ENCODE assay signal across 8 mouse cellular contexts in genomic region chr7:70331243-70332063, GRCm38 (mm10). TPM values are rescaled to one million over a fixed set of nuclear protein-coding genes. Genes with fewer than 3 reads are reported as not detected.
DNase-seq lines count a peak whose midpoint lies in the region; ATAC-seq and TF ChIP-seq lines count a peak whose summit lies in the region.

No protein-coding gene starts in this region.

- peaks cover 100% of the 10 kb centered on the region for H3K27me3 ChIP-seq in embryonic facial prominence, embryonic 10.5 days (replicated peaks; ENCODE audit: low read depth, poor library complexity, severe bottlenecking)
- H3K27me3 ChIP-seq in hindbrain, embryonic 11.5 days (ENCODE audit: control insufficient read depth, insufficient read depth, low read length): peaks cover 64% of the 10 kb centered on the region
- H3K27me3 ChIP-seq in limb, embryonic 14.5 days (ENCODE audit: control insufficient read depth, insufficient read depth, low read length): peaks cover 93% of the 10 kb centered on the region
- H3K27me3 ChIP-seq in midbrain, embryonic 15.5 days (replicated peaks): peaks cover 80% of the 10 kb centered on the region

- DNase-seq in gastrocnemius, postnatal 10 days: peak; percentile 35
- DNase-seq in gastrocnemius, postnatal 14 days: no peak
- peak; percentile 81 for DNase-seq in embryonic facial prominence, embryonic 10.5 days (ENCODE audit: low spot score)
- DNase-seq in hindbrain, embryonic 11.5 days (ENCODE audit: low spot score): peak; percentile 82
- peak; percentile 70 for DNase-seq in limb, embryonic 14.5 days (ENCODE audit: low spot score)
- no peak for DNase-seq in thymus, postnatal 36 days
- DNase-seq in left cerebral cortex, adult 8-10 months (ENCODE audit: low spot score in 2 of 2): no peak

- H3K36me3 ChIP-seq in embryonic facial prominence, embryonic 10.5 days (replicated peaks): no peaks in the 10 kb centered on the region
- no peaks in the 10 kb centered on the region for H3K36me3 ChIP-seq in hindbrain, embryonic 11.5 days (ENCODE audit: control insufficient read depth, insufficient read depth, low read length)
- H3K36me3 ChIP-seq in limb, embryonic 14.5 days (ENCODE audit: control insufficient read depth, insufficient read depth, low read length): no peaks in the 10 kb centered on the region
- no peaks in the 10 kb centered on the region for H3K36me3 ChIP-seq in midbrain, embryonic 15.5 days (replicated peaks)

- H3K9ac ChIP-seq in hindbrain, embryonic 11.5 days (ENCODE audit: low read depth, low read length): peak overlapping the region; percentile 67
- H3K9ac ChIP-seq in limb, embryonic 14.5 days (ENCODE audit: low read depth, low read length, severe bottlenecking): no peak overlapping the region
- H3K9ac ChIP-seq in midbrain, embryonic 15.5 days: no peak overlapping the region; the same call in 1 of the 2 replicates

- peak overlapping the region; percentile 71 for H3K4me2 ChIP-seq in hindbrain, embryonic 11.5 days (replicated peaks; ENCODE audit: low read depth, low read length)
- peak overlapping the region; percentile 77 for H3K4me2 ChIP-seq in limb, embryonic 14.5 days (replicated peaks; ENCODE audit: low read depth, low read length, severe bottlenecking)
- peak overlapping the region; percentile 45 for H3K4me2 ChIP-seq in midbrain, embryonic 15.5 days

- peak overlapping the region; percentile 64 for H3K4me3 ChIP-seq in embryonic facial prominence, embryonic 10.5 days
- H3K4me3 ChIP-seq in hindbrain, embryonic 11.5 days (ENCODE audit: low read depth, low read length): peak overlapping the region; percentile 40
- peak overlapping the region; percentile 41 for H3K4me3 ChIP-seq in limb, embryonic 14.5 days (replicated peaks; ENCODE audit: low read length)
- peak overlapping the region; percentile 26 for H3K4me3 ChIP-seq in midbrain, embryonic 15.5 days

- no peaks in the 10 kb centered on the region for H3K9me3 ChIP-seq in embryonic facial prominence, embryonic 10.5 days
- H3K9me3 ChIP-seq in hindbrain, embryonic 11.5 days (ENCODE audit: control insufficient read depth, low read length): no peaks in the 10 kb centered on the region
- H3K9me3 ChIP-seq in limb, embryonic 14.5 days (ENCODE audit: control insufficient read depth, low read length): no peaks in the 10 kb centered on the region
- no peaks in the 10 kb centered on the region for H3K9me3 ChIP-seq in midbrain, embryonic 15.5 days

- intact Hi-C loops in gastrocnemius, postnatal 14 days (cut with DNase I; ENCODE audit: low total_unique reads): no loop called here

- TF ChIP-seq POLR2A in limb, embryonic 14.5 days (IDR thresholded peaks at IDR 0.05; ENCODE audit: borderline replicate concordance, extremely low read depth, insufficient read depth, insufficient read length): no peak

- peaks cover 76% of the 10 kb centered on the region for H3K4me1 ChIP-seq in embryonic facial prominence, embryonic 10.5 days
- H3K4me1 ChIP-seq in hindbrain, embryonic 11.5 days (replicated peaks; ENCODE audit: control insufficient read depth, insufficient read depth, low read length): peaks cover 19% of the 10 kb centered on the region
- peaks cover 21% of the 10 kb centered on the region; the same call in 1 of the 2 replicates for H3K4me1 ChIP-seq in limb, embryonic 14.5 days (ENCODE audit: control insufficient read depth, insufficient read depth, low read length)
- peaks cover 26% of the 10 kb centered on the region; the same call in 1 of the 2 replicates for H3K4me1 ChIP-seq in midbrain, embryonic 15.5 days

- peak overlapping the region; percentile 86 for H3K27ac ChIP-seq in embryonic facial prominence, embryonic 10.5 days (replicated peaks)
- H3K27ac ChIP-seq in hindbrain, embryonic 11.5 days (ENCODE audit: low read depth, low read length): peak overlapping the region; percentile 75
- H3K27ac ChIP-seq in limb, embryonic 14.5 days (replicated peaks; ENCODE audit: low read depth, low read length): no peak overlapping the region
- H3K27ac ChIP-seq in midbrain, embryonic 15.5 days: peak overlapping the region; percentile 77

- peak; percentile 68 for ATAC-seq in hindbrain, embryonic 11.5 days (ENCODE audit: low FRiP score)
- ATAC-seq in limb, embryonic 14.5 days (ENCODE audit: low FRiP score, low read depth): peak; percentile 64
- ATAC-seq in midbrain, embryonic 15.5 days (replicated peaks): peak; percentile 50

- 0% methylated on average over 48 of the region's 48 CpGs for WGBS in embryonic facial prominence, embryonic 10.5 days
- WGBS in hindbrain, embryonic 11.5 days: under 1% methylated on average over 48 of the region's 48 CpGs
- WGBS in limb, embryonic 14.5 days: under 1% methylated on average over 48 of the region's 48 CpGs
- WGBS in midbrain, embryonic 15.5 days: 1% methylated on average over 48 of the region's 48 CpGs

RNA-seq across cellular contexts. Expression of gene Nr2f2, which starts 35.1 kb away (rescaled TPM):
- total RNA-seq in gastrocnemius, postnatal 10 days (2021): 10 to 100 TPM; 32.7 to 39.2 TPM
- 10 to 100 TPM; 22.2 to 30.2 TPM for total RNA-seq in gastrocnemius, postnatal 14 days (2021)
- 89.7 and 99.8 TPM in 2 replicates for polyA plus RNA-seq in embryonic facial prominence, embryonic 10.5 days (2016; fragmentation: Nextera tagmentation; extraction: Ambion mirVana)
- polyA plus RNA-seq in hindbrain, embryonic 11.5 days (2014; fragmentation: Nextera tagmentation; extraction: Ambion mirVana): 95.6 and 120 TPM in 2 replicates
- polyA plus RNA-seq in limb, embryonic 14.5 days (2012; rRNA removed): 80.2 and 134 TPM in 2 replicates
- 54.7 and 60.8 TPM in 2 replicates for polyA plus RNA-seq in limb, embryonic 14.5 days (2014; fragmentation: Nextera tagmentation; extraction: Ambion mirVana)
- 84.8 and 98.4 TPM in 2 replicates for polyA plus RNA-seq in midbrain, embryonic 15.5 days (2015; fragmentation: Nextera tagmentation; extraction: Ambion mirVana)
- 10 to 100 TPM; 20.1 to 32.6 (median 27.2) TPM for total RNA-seq in left cerebral cortex, adult 8-10 months (2022)

Comparison
In these comparisons a context has a peak if more than half of its experiments do, and no peak if none do; other contexts are left out.
1. DNase-seq: peak in gastrocnemius, postnatal 10 days (single experiment), embryonic facial prominence, embryonic 10.5 days (single experiment), hindbrain, embryonic 11.5 days (single experiment) and limb, embryonic 14.5 days (single experiment); none in gastrocnemius, postnatal 14 days (single experiment), thymus, postnatal 36 days (0 of 2) and left cerebral cortex, adult 8-10 months (0 of 2).
2. Peak in every context shown above with its lines, with median percentiles within 50 percentile points of each other: H3K4me3 ChIP-seq, ATAC-seq and H3K4me2 ChIP-seq.